Mouse (Mus musculus) heart, postnatal 0 days (tissue): ENCODE results near the gene Gm17027.
"Not testable (repeated sequence)": the region's sequence is repeated elsewhere in the genome, so short reads cannot be mapped to it uniquely, and the experiment has no call there.

ENCODE experiments used
- CTCF ChIP-seq: IDR thresholded peaks from 2 replicates; pipeline ENCODE4 v1.5.1; 2016; ENCODE audit warnings: antibody characterized with exemption, control low read depth, low read depth
- EP300 ChIP-seq: IDR thresholded peaks from 2 replicates; pipeline ENCODE4 v1.6.1; 2016; ENCODE audit warnings: antibody characterized with exemption, low read depth

DNA sequence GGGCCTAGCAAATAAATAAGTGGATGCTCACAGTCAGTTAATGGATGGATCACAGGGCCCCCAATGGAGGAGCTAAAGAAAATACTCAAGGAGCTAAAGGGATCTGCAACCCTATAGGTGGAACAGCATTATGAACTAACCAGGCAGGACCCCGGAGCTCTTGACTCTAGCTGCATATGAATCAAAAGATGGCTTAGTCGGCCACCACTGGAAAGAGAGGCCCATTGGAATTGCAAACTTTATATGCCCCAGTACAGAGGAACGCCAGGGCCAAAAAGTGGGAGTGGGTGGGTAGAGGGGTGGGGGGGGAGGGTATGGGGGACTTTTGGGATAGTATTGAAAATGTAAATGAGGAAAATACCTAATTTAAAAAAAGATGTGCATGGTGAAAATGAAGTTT lies 21.5 kb upstream of the Gm17027 start:
- TF ChIP-seq CTCF, EP300: not testable (repeated sequence)
